Mouse (Mus musculus) spleen, adult 2 months (tissue): ENCODE measurements around the gene Got1.

Experiments
- CTCF ChIP-seq: fragments of 200-500 bp; IDR thresholded peaks from 2 replicates; pipeline ENCODE4 v1.5.1; 2011; ENCODE audit warnings: mild to moderate bottlenecking, inconsistent platforms; ENCODE audit not compliant: insufficient read depth, insufficient read length, insufficient replicate concordance; ENCODE audit errors: extremely low read depth
- POLR2A ChIP-seq: fragments of 200-500 bp; IDR thresholded peaks from 2 replicates; pipeline ENCODE4 v1.6.1; 2011; ENCODE audit warnings: low read depth, low read length, inconsistent platforms

DNA sequence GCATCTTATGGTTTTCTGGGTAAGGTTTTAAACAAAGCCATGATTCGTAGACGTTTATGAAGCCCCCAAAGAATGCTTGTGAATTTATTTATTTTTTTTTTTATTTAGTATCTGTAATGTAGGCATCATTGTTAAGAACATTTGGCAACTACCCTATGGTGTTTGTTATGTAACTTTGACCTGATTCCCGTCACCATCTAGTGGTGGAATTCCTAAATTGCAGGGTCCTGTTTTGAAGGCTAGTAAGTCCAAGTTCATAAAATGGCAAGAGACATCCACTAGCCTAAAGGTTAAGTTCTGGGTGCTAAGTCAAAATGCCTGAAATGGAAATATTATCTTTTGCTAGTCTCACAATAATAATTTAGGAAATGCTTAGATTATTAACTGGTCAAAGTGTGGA lies 37.0 kb downstream of the Got1 start:
- TF ChIP-seq CTCF (no peak), POLR2A (no peak)
